Mouse (Mus musculus): ENCODE measurements around the gene 1700010I14Rik.

DNA sequence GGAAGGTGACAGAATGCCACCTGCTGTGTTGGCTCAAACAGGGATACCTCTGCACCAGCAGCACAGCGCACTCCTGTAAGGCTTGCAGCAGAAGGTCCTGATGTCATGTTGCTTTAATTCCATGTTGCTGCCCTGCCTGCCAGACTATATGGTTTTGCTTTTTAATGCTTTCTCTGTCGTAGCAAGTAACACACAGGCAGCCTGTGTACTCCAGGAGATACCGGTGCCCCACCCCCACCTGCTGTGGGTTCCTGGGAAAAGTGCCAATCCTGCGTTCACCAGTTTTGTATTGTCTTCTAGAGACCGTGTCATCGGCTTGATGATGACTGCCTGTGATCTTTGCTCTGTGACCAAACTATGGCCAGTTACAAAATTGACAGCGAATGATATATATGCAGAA, 13.7 kb upstream of the 1700010I14Rik start:
- no peak for TF ChIP-seq CTCF (conservative IDR thresholded peaks at IDR 0.05; ENCODE audit: insufficient read depth, insufficient read length, low read depth, low read length)
- no peak for TF ChIP-seq POLR2A (IDR thresholded peaks at IDR 0.05; ENCODE audit: low read depth, low read length)
